Mouse (Mus musculus): Measurements from ENCODE around the gene Nipal3. TPM values are rescaled to one million over a fixed set of nuclear protein-coding genes. Genes with fewer than 3 reads are reported as not detected.

Nipal3 gene
- total RNA-seq (2022) = 10 to 100 TPM; 15.2 to 22.0 (median 17.5) TPM

GRCm38 (mm10) chr4:135494521-135495396 lies at the start of gene Nipal3, which contains the start of gene Stpg1:
Gene Nipal3 (minus strand): TSS chr4:135495038.
Gene Stpg1 (plus strand): TSS chr4:135494790.
- DNase-seq (ENCODE audit: low spot score in 2 of 2) = peak; percentile 74 to 81

GRCm38 (mm10) chr4:135544284-135544683 lies 49.4 kb upstream of the Nipal3 start:
- DNase-seq (ENCODE audit: low spot score in 2 of 2) = no peak

GRCm38 (mm10) chr4:135540057-135540456 lies 45.2 kb upstream of the Nipal3 start:
- no peak for DNase-seq (ENCODE audit: low spot score in 2 of 2)

GRCm38 (mm10) chr4:135539056-135539455 lies 44.2 kb upstream of the Nipal3 start:
- DNase-seq (ENCODE audit: low spot score in 2 of 2) = no peak

GRCm38 (mm10) chr4:135535021-135535420 lies 40.2 kb upstream of the Nipal3 start:
- no peak for DNase-seq (ENCODE audit: low spot score in 2 of 2)

- DNase-seq (ENCODE audit: low spot score in 2 of 2) = no peak
Measured at GRCm38 (mm10) chr4:135533001-135533400, 38.2 kb upstream of the Nipal3 start.

GRCm38 (mm10) chr4:135531771-135532613 lies 37.2 kb upstream of the Nipal3 start:
- no peak for DNase-seq (ENCODE audit: low spot score in 2 of 2)

- no peak for DNase-seq (ENCODE audit: low spot score in 2 of 2)
Measured at GRCm38 (mm10) chr4:135531236-135531635, 36.4 kb upstream of the Nipal3 start.

GRCm38 (mm10) chr4:135530270-135530669 lies 35.4 kb upstream of the Nipal3 start:
- DNase-seq (ENCODE audit: low spot score in 2 of 2) = no peak

- no peak for DNase-seq (ENCODE audit: low spot score in 2 of 2)
Measured at GRCm38 (mm10) chr4:135526039-135526710, 31.3 kb upstream of the Nipal3 start.

GRCm38 (mm10) chr4:135525057-135525456 lies 30.2 kb upstream of the Nipal3 start:
- no peak for DNase-seq (ENCODE audit: low spot score in 2 of 2)

GRCm38 (mm10) chr4:135523939-135524338 lies 29.1 kb upstream of the Nipal3 start:
- DNase-seq (ENCODE audit: low spot score in 2 of 2) = no peak

- DNase-seq (ENCODE audit: low spot score in 2 of 2) = no peak
Measured at GRCm38 (mm10) chr4:135520421-135520820, 25.6 kb upstream of the Nipal3 start.

- DNase-seq (ENCODE audit: low spot score in 2 of 2) = no peak
Measured at GRCm38 (mm10) chr4:135518135-135518534, 23.3 kb upstream of the Nipal3 start.

- peak in 1 of 2 experiments; percentile 38 for DNase-seq (ENCODE audit: low spot score in 2 of 2)
Measured at GRCm38 (mm10) chr4:135516351-135517316, 21.8 kb upstream of the Nipal3 start.

GRCm38 (mm10) chr4:135514925-135515324 lies 20.1 kb upstream of the Nipal3 start:
- no peak for DNase-seq (ENCODE audit: low spot score in 2 of 2)

GRCm38 (mm10) chr4:135513865-135514264 lies 19.0 kb upstream of the Nipal3 start:
- DNase-seq (ENCODE audit: low spot score in 2 of 2) = no peak

GRCm38 (mm10) chr4:135509515-135509914 lies 14.7 kb upstream of the Nipal3 start:
- no peak for DNase-seq (ENCODE audit: low spot score in 2 of 2)

- DNase-seq (ENCODE audit: low spot score in 2 of 2) = peak; percentile 17 to 28
Measured at GRCm38 (mm10) chr4:135508419-135509039, 13.7 kb upstream of the Nipal3 start.
